Mouse (Mus musculus): Measurements from ENCODE around the gene Lsm14a. TPM values are rescaled to one million over a fixed set of nuclear protein-coding genes. Genes with fewer than 3 reads are reported as not detected.

Lsm14a gene
- polyA plus RNA-seq, 1 experiment from 2014 or later = 41.3 TPM

- H3K27me3 ChIP-seq = no peaks in the 10 kb centered on the region
- ATAC-seq (ENCODE audit: insufficient read depth) = no peak
- WGBS (ENCODE audit: insufficient replicate concordance) = 82% methylated on average over 1 of the region's 1 CpGs
Observed at GRCm38 (mm10) chr7:34373906-34374305, 19.2 kb downstream of the Lsm14a start.

DNA sequence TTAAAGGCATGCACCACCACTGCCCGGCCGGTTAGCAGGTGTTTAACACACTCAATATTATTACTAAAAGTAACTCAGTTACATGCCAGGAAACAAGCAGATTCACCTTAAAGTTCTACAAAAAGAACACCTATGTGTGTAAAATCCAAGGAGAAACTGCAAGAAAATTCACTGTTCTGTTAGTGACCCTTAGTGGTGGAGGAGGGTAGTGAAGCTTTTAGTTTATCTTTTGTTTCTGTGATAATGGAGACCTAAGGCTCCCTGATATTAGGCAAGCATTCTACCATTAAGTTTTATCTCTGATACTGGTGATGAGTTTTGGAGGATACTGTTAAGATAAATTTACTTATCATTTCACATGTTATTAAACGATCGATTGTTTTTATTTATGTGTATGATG, 37.5 kb downstream of the Lsm14a start:
- Histone ChIP-seq H3K4me2 (no peak overlapping the region), H3K27ac (replicated peaks) (no peak overlapping the region), H3K9ac (no peak overlapping the region), H3K27me3 (no peaks in the 10 kb centered on the region), H3K36me3 (replicated peaks) (peaks cover 81% of the 10 kb centered on the region), H3K4me1 (replicated peaks) (no peaks in the 10 kb centered on the region), H3K4me3 (replicated peaks) (no peak overlapping the region), H3K9me3 (replicated peaks) (no peaks in the 10 kb centered on the region)
- WGBS (ENCODE audit: insufficient replicate concordance) = 84% methylated on average over 4 of the region's 4 CpGs
- no peak for ATAC-seq (ENCODE audit: insufficient read depth)

More at GRCm38 (mm10) chr7:34373906-34374305, 19.2 kb downstream of the Lsm14a start:
- no peak overlapping the region for H3K4me2 ChIP-seq
- no peak overlapping the region for H3K9ac ChIP-seq
- peaks cover 7% of the 10 kb centered on the region for H3K4me1 ChIP-seq (replicated peaks)
- no peak overlapping the region for H3K27ac ChIP-seq (replicated peaks)
- H3K4me3 ChIP-seq (replicated peaks) = no peak overlapping the region
- H3K36me3 ChIP-seq (replicated peaks) = peaks cover 58% of the 10 kb centered on the region
- no peaks in the 10 kb centered on the region for H3K9me3 ChIP-seq (replicated peaks)

GRCm38 (mm10) chr7:34351997-34352396, 41.1 kb downstream of the Lsm14a start:
- H3K4me2 ChIP-seq = no peak overlapping the region
- H3K27me3 ChIP-seq = no peaks in the 10 kb centered on the region
- H3K9me3 ChIP-seq (replicated peaks) = no peaks in the 10 kb centered on the region
- peaks cover 94% of the 10 kb centered on the region for H3K36me3 ChIP-seq (replicated peaks)
- no peak for ATAC-seq (ENCODE audit: insufficient read depth)
- H3K4me1 ChIP-seq (replicated peaks) = no peaks in the 10 kb centered on the region
- no peak overlapping the region for H3K9ac ChIP-seq
- no peak overlapping the region for H3K4me3 ChIP-seq (replicated peaks)
- WGBS (ENCODE audit: insufficient replicate concordance) = 86% methylated on average over 1 of the region's 1 CpGs
- H3K27ac ChIP-seq (replicated peaks) = no peak overlapping the region

DNA sequence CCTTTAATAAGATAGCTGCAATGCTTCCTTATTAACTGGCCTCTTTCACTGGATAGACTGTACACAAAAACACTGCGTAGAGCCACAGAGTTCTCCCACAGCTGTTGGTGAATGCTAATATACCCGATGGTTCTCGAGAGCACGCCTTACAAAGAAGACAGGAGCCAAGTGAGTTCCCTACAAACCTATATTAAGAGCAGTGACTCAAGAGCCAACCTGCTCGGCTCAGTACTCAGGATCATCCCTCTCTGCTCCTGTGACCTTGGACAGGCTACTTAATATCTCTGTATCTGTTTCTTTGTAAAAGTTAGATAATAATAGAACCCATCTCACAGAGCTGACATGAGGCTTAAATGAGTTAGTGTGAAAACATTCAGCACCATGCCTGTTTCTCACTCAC, 42.9 kb downstream of the Lsm14a start:
- no peak overlapping the region for H3K4me3 ChIP-seq (replicated peaks)
- H3K27ac ChIP-seq (replicated peaks) = no peak overlapping the region
- H3K9me3 ChIP-seq (replicated peaks) = no peaks in the 10 kb centered on the region
- H3K27me3 ChIP-seq = no peaks in the 10 kb centered on the region
- peaks cover 95% of the 10 kb centered on the region for H3K36me3 ChIP-seq (replicated peaks)
- no peaks in the 10 kb centered on the region for H3K4me1 ChIP-seq (replicated peaks)
- ATAC-seq (ENCODE audit: insufficient read depth) = no peak
- H3K9ac ChIP-seq = no peak overlapping the region
- WGBS (ENCODE audit: insufficient replicate concordance) = 92% methylated on average over 5 of the region's 5 CpGs
- H3K4me2 ChIP-seq = no peak overlapping the region

DNA sequence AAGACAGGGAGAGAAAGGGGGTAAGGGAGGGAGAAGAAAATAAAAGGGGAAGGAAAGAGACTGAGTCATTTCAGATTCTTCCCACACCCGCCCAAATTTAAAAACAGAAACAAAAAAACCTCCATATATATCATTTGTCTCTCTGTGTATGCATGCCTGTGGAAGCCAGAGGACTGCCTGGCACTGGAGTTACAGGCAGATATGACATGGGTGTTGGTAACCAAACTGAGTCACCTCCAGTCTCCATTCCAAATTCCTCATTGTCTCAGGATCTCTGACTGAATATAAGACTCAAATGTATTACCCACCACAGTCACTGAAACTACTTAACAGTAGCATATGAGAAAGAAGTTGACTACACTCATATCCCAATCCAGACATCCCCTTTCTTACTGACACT, 45.1 kb downstream of the Lsm14a start:
- H3K36me3 ChIP-seq (replicated peaks) = peaks cover 96% of the 10 kb centered on the region
- no peak for ATAC-seq (ENCODE audit: insufficient read depth)
- 44% methylated on average over 1 of the region's 1 CpGs for WGBS (ENCODE audit: insufficient replicate concordance)

GRCm38 (mm10) chr7:34347041-34347440, 46.1 kb downstream of the Lsm14a start:
- Histone ChIP-seq H3K9me3 (replicated peaks) (no peaks in the 10 kb centered on the region), H3K4me2 (no peak overlapping the region), H3K9ac (no peak overlapping the region), H3K27ac (replicated peaks) (no peak overlapping the region), H3K4me3 (replicated peaks) (no peak overlapping the region), H3K4me1 (replicated peaks) (no peaks in the 10 kb centered on the region), H3K36me3 (replicated peaks) (peaks cover 96% of the 10 kb centered on the region), H3K27me3 (no peaks in the 10 kb centered on the region)
- WGBS (ENCODE audit: insufficient replicate concordance) = 73% methylated on average over 3 of the region's 3 CpGs
- no peak for ATAC-seq (ENCODE audit: insufficient read depth)

More for the DNA sequence above, 45.1 kb downstream of the Lsm14a start:
- H3K27me3 ChIP-seq = no peaks in the 10 kb centered on the region
- H3K4me3 ChIP-seq (replicated peaks) = no peak overlapping the region
- no peaks in the 10 kb centered on the region for H3K4me1 ChIP-seq (replicated peaks)
- H3K9me3 ChIP-seq (replicated peaks) = no peaks in the 10 kb centered on the region
- H3K9ac ChIP-seq = no peak overlapping the region
- no peak overlapping the region for H3K27ac ChIP-seq (replicated peaks)
- no peak overlapping the region for H3K4me2 ChIP-seq

DNA sequence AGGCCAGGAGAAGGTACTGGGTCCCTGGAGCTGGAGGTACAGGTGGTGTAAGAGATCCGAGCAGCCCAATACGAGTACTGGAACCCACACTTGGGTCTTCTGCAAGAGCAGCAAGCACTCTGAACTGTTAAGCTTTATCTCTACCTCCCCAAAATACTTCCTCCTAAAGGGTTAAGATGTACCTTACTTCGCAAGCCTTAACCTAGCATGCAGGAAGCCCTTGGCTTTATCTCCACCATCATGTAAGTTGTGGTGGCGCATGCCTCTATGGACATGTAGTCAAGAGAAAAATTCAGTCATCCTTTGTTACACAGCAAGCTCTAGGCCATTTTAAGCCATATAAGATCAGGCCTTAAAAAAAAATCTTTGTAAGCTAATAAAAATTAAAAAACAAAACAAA, 46.6 kb downstream of the Lsm14a start:
- Histone ChIP-seq H3K4me1 (replicated peaks) (no peaks in the 10 kb centered on the region), H3K9me3 (replicated peaks) (no peaks in the 10 kb centered on the region), H3K36me3 (replicated peaks) (peaks cover 96% of the 10 kb centered on the region), H3K9ac (no peak overlapping the region), H3K27ac (replicated peaks) (no peak overlapping the region), H3K4me3 (replicated peaks) (no peak overlapping the region), H3K4me2 (no peak overlapping the region), H3K27me3 (no peaks in the 10 kb centered on the region)
- WGBS (ENCODE audit: insufficient replicate concordance) = 55% methylated on average over 4 of the region's 4 CpGs
- no peak for ATAC-seq (ENCODE audit: insufficient read depth)

- Histone ChIP-seq H3K4me1 (replicated peaks) (no peaks in the 10 kb centered on the region), H3K36me3 (replicated peaks) (peaks cover 78% of the 10 kb centered on the region), H3K27ac (replicated peaks) (no peak overlapping the region), H3K9ac (no peak overlapping the region), H3K27me3 (no peaks in the 10 kb centered on the region), H3K4me3 (replicated peaks) (no peak overlapping the region), H3K9me3 (replicated peaks) (no peaks in the 10 kb centered on the region), H3K4me2 (no peak overlapping the region)
- ATAC-seq (ENCODE audit: insufficient read depth) = no peak
- 78% methylated on average over 10 of the region's 10 CpGs for WGBS (ENCODE audit: insufficient replicate concordance)
Observed at GRCm38 (mm10) chr7:34342040-34342793, 50.9 kb downstream of the Lsm14a start.

- H3K27me3 ChIP-seq = no peaks in the 10 kb centered on the region
- H3K4me1 ChIP-seq (replicated peaks) = no peaks in the 10 kb centered on the region
- 87% methylated on average over 5 of the region's 5 CpGs for WGBS (ENCODE audit: insufficient replicate concordance)
- peaks cover 67% of the 10 kb centered on the region for H3K36me3 ChIP-seq (replicated peaks)
- H3K9ac ChIP-seq = no peak overlapping the region
- no peak for ATAC-seq (ENCODE audit: insufficient read depth)
- no peak overlapping the region for H3K4me3 ChIP-seq (replicated peaks)
- H3K27ac ChIP-seq (replicated peaks) = no peak overlapping the region
- no peaks in the 10 kb centered on the region for H3K9me3 ChIP-seq (replicated peaks)
- no peak overlapping the region for H3K4me2 ChIP-seq
Observed at GRCm38 (mm10) chr7:34340841-34341240, 52.3 kb downstream of the Lsm14a start.

DNA sequence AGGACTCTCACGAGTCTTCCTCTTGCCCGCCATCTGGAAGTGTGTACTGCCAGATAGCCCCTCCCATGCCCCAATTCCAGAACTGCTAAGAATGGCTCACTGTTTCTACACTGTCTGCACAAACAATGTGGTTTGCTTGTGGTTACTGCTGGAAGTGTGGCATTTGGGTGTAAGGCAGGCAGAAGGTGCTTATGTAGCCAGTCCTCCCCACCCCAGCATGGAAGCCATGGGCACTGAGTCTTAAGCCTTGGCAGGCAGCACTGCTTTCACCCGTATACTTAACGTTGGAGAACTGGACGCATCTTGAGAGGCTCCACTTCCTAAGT, 54.0 kb downstream of the Lsm14a start:
- Histone ChIP-seq H3K4me1 (replicated peaks) (no peaks in the 10 kb centered on the region), H3K27me3 (no peaks in the 10 kb centered on the region), H3K27ac (replicated peaks) (no peak overlapping the region), H3K9ac (no peak overlapping the region), H3K4me2 (no peak overlapping the region), H3K36me3 (replicated peaks) (peaks cover 52% of the 10 kb centered on the region), H3K4me3 (replicated peaks) (no peak overlapping the region), H3K9me3 (replicated peaks) (no peaks in the 10 kb centered on the region)
- no peak for ATAC-seq (ENCODE audit: insufficient read depth)
- 58% methylated on average over 5 of the region's 5 CpGs for WGBS (ENCODE audit: insufficient replicate concordance)

- no peak for ATAC-seq (ENCODE audit: insufficient read depth)
- H3K4me2 ChIP-seq = no peak overlapping the region
- 58% methylated on average over 9 of the region's 9 CpGs for WGBS (ENCODE audit: insufficient replicate concordance)
Observed at GRCm38 (mm10) chr7:34338445-34339163, 54.5 kb downstream of the Lsm14a start.

More at GRCm38 (mm10) chr7:34338445-34339163, 54.5 kb downstream of the Lsm14a start:
- Histone ChIP-seq H3K27ac (replicated peaks) (no peak overlapping the region), H3K9ac (no peak overlapping the region), H3K36me3 (replicated peaks) (peaks cover 46% of the 10 kb centered on the region), H3K4me3 (replicated peaks) (no peak overlapping the region), H3K9me3 (replicated peaks) (no peaks in the 10 kb centered on the region), H3K4me1 (replicated peaks) (no peaks in the 10 kb centered on the region), H3K27me3 (no peaks in the 10 kb centered on the region)

All from liver, embryonic 15.5 days (tissue).